Mouse (Mus musculus): Measurements from ENCODE around the gene Nubp1. TPM values are rescaled to one million over a fixed set of nuclear protein-coding genes. Genes with fewer than 3 reads are reported as not detected.

The Nubp1 gene
- total and polyA plus RNA-seq, 3 experiments: 57.7 to 75.0 TPM; not detected in 1

GRCm38 (mm10) chr16:10433344-10433743 lies 21.6 kb downstream of the Nubp1 start:
- H3K79me2 ChIP-seq (ENCODE audit: control insufficient read depth, insufficient read depth, low read length, poor library complexity): no peaks in the 10 kb centered on the region
- H3K27ac ChIP-seq (ENCODE audit: control insufficient read depth, low read depth, low read length): no peak overlapping the region
- H3K9ac ChIP-seq (ENCODE audit: control insufficient read depth, low read depth, low read length, poor library complexity, severe bottlenecking): no peak overlapping the region
- no peak for DNase-seq (ENCODE audit: low read depth, low spot score)
- no peak overlapping the region for H3K4me3 ChIP-seq (ENCODE audit: control insufficient read depth in 1 of 2, insufficient read depth in 1 of 2, low read depth in 2 of 2, low read length in 2 of 2)
- no peaks in the 10 kb centered on the region for H3K36me3 ChIP-seq (ENCODE audit: control insufficient read depth in 1 of 2, insufficient read depth in 2 of 2, low read length in 2 of 2)
- no peaks in the 10 kb centered on the region for H3K9me3 ChIP-seq (replicated peaks; ENCODE audit: insufficient read depth, low read length)
- no peaks in the 10 kb centered on the region; a peak in 2 of 4 replicates for H3K27me3 ChIP-seq (ENCODE audit: control insufficient read depth in 1 of 2, insufficient read depth in 2 of 2, low read length in 2 of 2)
- TF ChIP-seq TAL1 (IDR thresholded peaks at IDR 0.05; ENCODE audit: low read length) (no peak), ZC3H11A (IDR thresholded peaks at IDR 0.05; ENCODE audit: low read depth, low read length) (no peak), ZNF384 (IDR thresholded peaks at IDR 0.05; ENCODE audit: low read depth, low read length) (no peak), USF2 (IDR thresholded peaks at IDR 0.05; ENCODE audit: borderline replicate concordance in 1 of 2, insufficient read depth in 1 of 2, low read depth in 1 of 2, low read length in 2 of 2) (no peak), SMC3 (IDR thresholded peaks at IDR 0.05; ENCODE audit: low read depth, low read length) (no peak), BHLHE40 (IDR thresholded peaks at IDR 0.05; ENCODE audit: borderline replicate concordance, low read depth, low read length) (no peak), TBP (IDR thresholded peaks at IDR 0.05; ENCODE audit: low read depth, low read length) (no peak), ZMIZ1 (IDR thresholded peaks at IDR 0.05; ENCODE audit: low read depth, low read length) (no peak), RAD21 (IDR thresholded peaks at IDR 0.05; ENCODE audit: low read depth, low read length) (no peak), MEF2A (IDR thresholded peaks at IDR 0.05; ENCODE audit: extremely low read depth, insufficient replicate concordance, low read depth, low read length, poor library complexity, severe bottlenecking) (no peak), MAFK (IDR thresholded peaks at IDR 0.05; ENCODE audit: borderline replicate concordance, low read depth, low read length) (no peak)
- no peaks in the 10 kb centered on the region for H3K4me1 ChIP-seq (ENCODE audit: control insufficient read depth in 1 of 2, insufficient read depth in 2 of 2, low read length in 2 of 2)

GRCm38 (mm10) chr16:10436166-10436565 lies 24.4 kb downstream of the Nubp1 start:
- no peak overlapping the region for H3K27ac ChIP-seq (ENCODE audit: control insufficient read depth, low read depth, low read length)
- no peaks in the 10 kb centered on the region for H3K4me1 ChIP-seq (ENCODE audit: control insufficient read depth in 1 of 2, insufficient read depth in 2 of 2, low read length in 2 of 2)
- H3K9ac ChIP-seq (ENCODE audit: control insufficient read depth, low read depth, low read length, poor library complexity, severe bottlenecking): no peak overlapping the region

More at GRCm38 (mm10) chr16:10436166-10436565, 24.4 kb downstream of the Nubp1 start:
- Histone ChIP-seq H3K36me3 (ENCODE audit: control insufficient read depth in 1 of 2, insufficient read depth in 2 of 2, low read length in 2 of 2) (no peaks in the 10 kb centered on the region), H3K9me3 (replicated peaks; ENCODE audit: insufficient read depth, low read length) (no peaks in the 10 kb centered on the region), H3K27me3 (ENCODE audit: control insufficient read depth in 1 of 2, insufficient read depth in 2 of 2, low read length in 2 of 2) (no peaks in the 10 kb centered on the region; a peak in 2 of 4 replicates), H3K79me2 (ENCODE audit: control insufficient read depth, insufficient read depth, low read length, poor library complexity) (no peaks in the 10 kb centered on the region), H3K4me3 (ENCODE audit: control insufficient read depth in 1 of 2, insufficient read depth in 1 of 2, low read depth in 2 of 2, low read length in 2 of 2) (no peak overlapping the region)
- TF ChIP-seq MYB (IDR thresholded peaks at IDR 0.05; ENCODE audit: low read depth, low read length) (no peak), UBTF (IDR thresholded peaks at IDR 0.05; ENCODE audit: borderline replicate concordance, insufficient read depth, low read depth, low read length) (no peak), RCOR1 (IDR thresholded peaks at IDR 0.05; ENCODE audit: low read depth, low read length) (no peak), NRF1 (IDR thresholded peaks at IDR 0.05; ENCODE audit: insufficient read depth, low read depth, low read length, poor library complexity, severe bottlenecking) (no peak), GABPA (IDR thresholded peaks at IDR 0.05; ENCODE audit: low read depth, low read length) (no peak), POLR2AphosphoS2 (IDR thresholded peaks at IDR 0.05; ENCODE audit: low read length) (no peak), MEF2A (IDR thresholded peaks at IDR 0.05; ENCODE audit: extremely low read depth, insufficient replicate concordance, low read depth, low read length, poor library complexity, severe bottlenecking) (no peak), ELF1 (IDR thresholded peaks at IDR 0.05; ENCODE audit: low read depth, low read length) (no peak), SIN3A (IDR thresholded peaks at IDR 0.05; ENCODE audit: low read length) (no peak), CHD1 (IDR thresholded peaks at IDR 0.05; ENCODE audit: low read depth, low read length) (no peak), MYC (IDR thresholded peaks at IDR 0.05; ENCODE audit: low read depth, low read length) (no peak), MXI1 (IDR thresholded peaks at IDR 0.05; ENCODE audit: low read depth, low read length) (no peak), MAFK (IDR thresholded peaks at IDR 0.05; ENCODE audit: borderline replicate concordance, low read depth, low read length) (no peak), CHD2 (IDR thresholded peaks at IDR 0.05; ENCODE audit: low read length) (no peak)
- no peak for DNase-seq (ENCODE audit: low read depth, low spot score)

Data from MEL (cell line).